Mouse (Mus musculus) induced T-regulatory cell, adult 2 months (primary cell): ENCODE data around the gene Capn1.

ENCODE experiments used
- DNase-seq: peaks from one replicate; pipeline ENCODE4 v3.0.0-alpha.2; 2012; ENCODE audit warnings: low read depth

Capn1 gene

GRCm38 (mm10) chr19:6015511-6016315 is at the start of gene Capn1:
Capn1 (minus strand) TSS chr19:6015897.
- DNase-seq, result peak; percentile 83

- no peak for DNase-seq
Observed at GRCm38 (mm10) chr19:6063081-6063480, 47.4 kb upstream of the Capn1 start.

GRCm38 (mm10) chr19:6062418-6062817 is 46.7 kb upstream of the Capn1 start:
- no peak for DNase-seq

DNA sequence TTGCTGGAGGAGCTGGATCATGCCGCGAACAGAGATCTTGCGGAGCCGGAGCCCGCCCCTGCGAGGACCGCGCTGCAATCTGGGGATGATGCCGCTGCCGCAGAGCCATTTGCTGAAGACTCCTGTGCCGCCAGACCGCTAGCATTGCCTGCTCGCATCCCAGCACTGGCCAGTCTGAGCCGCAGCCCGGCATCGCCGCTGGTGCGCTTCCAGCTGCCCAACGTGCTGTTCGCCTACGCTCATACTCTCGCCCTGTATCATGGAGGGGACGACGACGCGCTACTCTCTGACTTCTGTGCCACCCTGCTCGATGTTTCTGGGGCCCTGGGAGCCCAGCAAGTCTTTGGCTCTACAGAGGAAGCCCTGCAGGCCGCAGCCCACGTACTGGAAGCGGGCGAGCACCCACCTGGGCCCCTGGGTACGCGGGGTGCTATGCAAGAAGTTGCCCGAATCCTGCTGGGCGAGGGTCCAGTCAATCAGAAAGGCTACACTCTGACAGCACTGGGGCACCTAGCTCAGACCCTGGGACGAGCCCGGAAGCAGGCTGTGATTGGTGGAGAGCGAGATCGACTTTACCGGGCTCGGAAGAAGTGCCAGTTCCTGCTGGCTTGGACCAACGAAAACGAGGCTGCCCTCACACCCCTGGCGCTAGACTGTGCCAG is 46.1 kb upstream of the Capn1 start:
- DNase-seq, result peak; percentile 86

DNA sequence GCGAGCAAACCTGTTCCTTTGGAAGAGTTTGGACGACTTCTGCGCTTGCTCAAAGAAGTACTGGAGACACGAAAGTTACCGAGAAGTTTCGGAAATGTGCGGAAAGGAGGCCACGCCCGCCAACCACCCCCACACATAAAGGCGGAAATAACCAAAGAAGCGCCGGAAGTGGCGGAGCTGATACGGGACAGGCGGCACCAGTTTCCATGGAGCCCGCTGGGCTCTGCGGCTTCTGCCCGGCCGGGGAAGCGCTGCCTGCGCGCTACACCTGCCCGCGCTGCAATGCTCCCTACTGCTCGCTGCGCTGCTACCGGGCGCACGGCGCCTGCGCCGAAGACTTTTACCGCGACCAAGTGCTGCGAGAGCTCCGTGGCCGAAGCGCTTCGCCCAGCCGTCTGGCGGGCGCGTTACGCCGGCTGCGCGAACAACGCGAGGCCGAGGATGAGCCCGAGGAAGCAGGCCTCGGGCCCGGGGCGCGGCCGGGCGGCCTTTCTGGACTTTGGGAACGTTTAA is 45.4 kb upstream of the Capn1 start, which contains the start of gene Znhit2:
Gene Znhit2 (plus strand): TSS at position 172 of the 513 bp plus-strand sequence.
- peak; percentile 98 for DNase-seq

GRCm38 (mm10) chr19:6058966-6059365 is 43.3 kb upstream of the Capn1 start:
- DNase-seq, result peak; percentile 23

DNA sequence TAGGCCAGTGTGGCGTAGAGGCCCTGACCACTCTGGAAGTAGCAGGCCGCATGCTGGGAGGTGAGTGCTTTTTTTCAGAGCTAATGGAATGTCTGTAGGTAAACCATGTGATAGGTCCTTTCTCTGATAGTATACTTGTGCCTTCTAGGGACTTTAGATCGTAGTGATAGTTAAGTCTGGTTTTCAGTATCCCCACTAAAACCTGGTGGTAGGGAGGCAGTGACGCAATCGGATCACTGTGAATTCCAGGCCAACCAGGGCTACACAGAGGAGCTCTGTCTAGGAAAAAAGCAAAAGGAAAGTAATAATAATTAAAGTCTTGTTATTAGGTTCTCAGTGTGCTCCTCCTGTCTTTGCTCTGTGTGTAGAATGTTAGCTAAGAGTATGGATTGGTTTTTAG is 42.8 kb upstream of the Capn1 start:
- peak; percentile 29 for DNase-seq

DNA sequence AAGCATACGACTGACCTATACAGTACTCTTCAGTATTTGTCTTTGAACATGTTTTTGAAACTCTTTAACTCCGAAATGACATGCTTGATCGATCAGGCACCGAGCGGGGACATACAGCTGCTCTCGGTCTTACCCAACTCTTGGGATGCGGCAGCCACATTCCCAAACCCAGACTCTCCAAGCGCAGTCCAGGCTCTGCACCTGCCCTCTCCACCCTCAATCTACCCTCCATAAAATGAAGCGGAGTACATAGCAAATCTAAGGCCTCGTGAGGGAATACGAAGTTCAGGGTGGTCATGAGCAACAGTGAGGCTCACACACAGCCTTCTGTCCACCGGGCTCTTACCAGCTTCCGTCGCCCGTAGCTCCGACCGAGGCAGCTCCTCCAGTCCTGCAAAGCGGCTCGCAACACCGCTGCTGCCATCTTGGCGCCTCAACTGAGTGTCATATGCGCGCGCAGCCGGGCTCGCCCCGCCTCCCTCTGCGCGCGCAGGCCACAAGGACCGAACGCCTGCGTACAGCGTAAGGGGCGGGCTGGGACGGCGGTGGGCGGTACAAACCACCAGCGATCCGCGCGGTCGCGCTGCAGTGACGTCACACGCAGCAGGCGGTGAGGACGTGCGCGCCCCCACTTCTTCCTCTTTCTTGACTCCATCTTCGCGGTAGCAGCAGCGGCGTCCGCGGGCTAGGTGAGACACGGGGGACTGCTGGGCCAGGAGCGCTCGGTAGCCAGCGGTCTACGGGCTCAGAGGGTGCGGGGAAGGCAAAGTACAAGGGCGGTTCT is 41.8 kb upstream of the Capn1 start, which contains the start of the genes Mrpl49 and Fau:
Gene Mrpl49 (minus strand): TSS at position 473 of the 784 bp plus-strand sequence.
Gene Fau (plus strand): TSS at position 532 of the 784 bp plus-strand sequence.
- DNase-seq, result peak; percentile 98

DNA sequence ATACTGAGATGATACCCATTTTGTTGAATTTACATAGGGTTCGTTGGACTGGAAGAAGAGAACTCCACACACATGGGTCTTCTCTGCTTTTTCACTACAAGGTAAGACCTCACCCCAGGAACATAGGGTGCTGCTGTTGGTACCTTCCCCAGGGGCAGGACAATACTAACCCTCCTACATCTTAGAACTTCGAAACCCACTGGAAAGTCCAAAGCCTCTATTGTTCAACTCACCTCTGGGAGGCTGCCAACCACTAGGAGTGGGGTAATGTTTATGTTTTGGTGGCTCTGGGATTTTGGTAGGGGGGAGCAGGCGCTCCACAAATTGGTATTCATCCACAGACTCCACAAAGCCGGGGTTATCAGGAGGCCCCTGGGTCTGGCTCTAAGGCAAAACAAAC is 41.0 kb upstream of the Capn1 start:
- no peak for DNase-seq

GRCm38 (mm10) chr19:6054296-6054695 is 38.6 kb upstream of the Capn1 start:
- no peak for DNase-seq

DNA sequence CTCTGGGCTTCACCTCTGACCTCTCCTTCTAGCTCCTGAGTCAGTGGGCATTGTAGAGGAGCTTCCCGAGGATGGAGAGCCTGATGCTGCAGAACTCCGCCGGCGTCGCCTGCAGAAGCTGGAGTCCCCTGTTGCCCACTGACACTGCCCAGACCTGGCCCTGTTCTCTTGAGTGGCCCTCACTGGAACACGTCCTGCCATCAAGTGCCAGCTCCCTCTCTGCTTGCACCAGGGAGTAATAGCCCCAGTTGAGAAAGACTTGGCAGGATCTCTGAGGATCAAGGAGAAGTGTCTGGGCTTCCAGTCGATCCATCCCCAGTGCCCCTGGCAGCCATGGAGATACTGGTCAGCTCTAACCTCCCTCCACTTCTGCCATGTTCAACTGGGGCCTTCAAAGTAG is 36.8 kb upstream of the Capn1 start:
- DNase-seq, result no peak

- no peak for DNase-seq
Observed at GRCm38 (mm10) chr19:6048681-6049410, 33.1 kb upstream of the Capn1 start.

DNA sequence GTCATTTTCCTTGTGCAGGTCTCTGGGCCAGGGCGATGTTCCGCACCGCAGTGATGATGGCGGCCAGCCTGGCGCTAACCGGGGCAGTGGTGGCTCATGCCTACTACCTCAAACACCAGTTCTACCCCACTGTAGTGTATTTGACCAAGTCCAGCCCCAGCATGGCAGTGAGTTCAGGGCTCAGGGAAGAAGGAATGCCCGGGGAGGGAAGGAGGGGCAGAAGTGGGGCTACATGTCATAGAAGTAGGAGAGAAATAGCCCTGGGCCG is 32.1 kb upstream of the Capn1 start:
- DNase-seq, result no peak

- DNase-seq, result no peak
Observed at GRCm38 (mm10) chr19:6047154-6047898, 31.6 kb upstream of the Capn1 start.

DNA sequence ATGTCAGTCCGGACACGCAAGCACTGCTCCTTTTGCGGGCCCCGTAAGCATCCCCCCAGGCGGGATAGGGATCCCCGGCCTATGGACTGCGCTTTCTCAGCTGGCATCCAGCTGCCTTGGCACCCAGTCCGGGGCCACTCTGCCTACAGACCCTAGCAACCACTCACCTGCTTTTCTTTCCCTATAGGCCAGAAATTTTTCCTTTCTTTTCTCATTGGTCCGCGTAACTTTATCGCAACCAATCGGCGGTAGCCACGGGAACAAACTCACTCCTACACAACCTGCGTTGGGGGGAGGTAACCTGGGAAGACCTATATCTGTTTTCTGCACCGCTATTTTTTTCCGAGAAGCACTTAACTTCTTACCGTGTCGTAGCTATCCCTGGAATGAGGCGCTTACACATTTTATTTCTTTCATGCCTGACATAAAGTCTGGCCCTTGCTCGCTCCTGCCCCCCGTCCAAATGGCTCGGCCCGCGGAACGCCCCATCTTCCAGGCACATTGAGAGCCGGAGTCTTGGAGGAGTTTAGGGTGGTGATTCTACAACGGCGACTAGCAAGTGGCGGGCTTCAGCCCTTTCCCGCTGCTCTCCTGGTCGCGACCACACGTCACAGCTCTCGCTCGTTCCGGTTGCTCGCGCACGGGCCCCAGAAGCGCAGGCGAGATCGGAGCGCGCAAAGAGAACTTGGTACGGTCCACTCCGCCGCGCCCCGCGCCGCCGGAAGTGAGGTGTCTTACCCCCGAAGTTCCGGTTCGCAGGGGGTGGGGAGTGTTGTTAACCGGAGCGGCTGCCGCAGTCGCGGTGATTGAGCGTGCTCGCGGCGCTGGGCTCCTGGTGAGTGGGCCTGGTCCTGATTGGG is 30.8 kb upstream of the Capn1 start, which contains the start of gene Syvn1:
Gene Syvn1 (plus strand): TSS at position 283 of the 860 bp plus-strand sequence.
- peak; percentile 98 for DNase-seq

DNA sequence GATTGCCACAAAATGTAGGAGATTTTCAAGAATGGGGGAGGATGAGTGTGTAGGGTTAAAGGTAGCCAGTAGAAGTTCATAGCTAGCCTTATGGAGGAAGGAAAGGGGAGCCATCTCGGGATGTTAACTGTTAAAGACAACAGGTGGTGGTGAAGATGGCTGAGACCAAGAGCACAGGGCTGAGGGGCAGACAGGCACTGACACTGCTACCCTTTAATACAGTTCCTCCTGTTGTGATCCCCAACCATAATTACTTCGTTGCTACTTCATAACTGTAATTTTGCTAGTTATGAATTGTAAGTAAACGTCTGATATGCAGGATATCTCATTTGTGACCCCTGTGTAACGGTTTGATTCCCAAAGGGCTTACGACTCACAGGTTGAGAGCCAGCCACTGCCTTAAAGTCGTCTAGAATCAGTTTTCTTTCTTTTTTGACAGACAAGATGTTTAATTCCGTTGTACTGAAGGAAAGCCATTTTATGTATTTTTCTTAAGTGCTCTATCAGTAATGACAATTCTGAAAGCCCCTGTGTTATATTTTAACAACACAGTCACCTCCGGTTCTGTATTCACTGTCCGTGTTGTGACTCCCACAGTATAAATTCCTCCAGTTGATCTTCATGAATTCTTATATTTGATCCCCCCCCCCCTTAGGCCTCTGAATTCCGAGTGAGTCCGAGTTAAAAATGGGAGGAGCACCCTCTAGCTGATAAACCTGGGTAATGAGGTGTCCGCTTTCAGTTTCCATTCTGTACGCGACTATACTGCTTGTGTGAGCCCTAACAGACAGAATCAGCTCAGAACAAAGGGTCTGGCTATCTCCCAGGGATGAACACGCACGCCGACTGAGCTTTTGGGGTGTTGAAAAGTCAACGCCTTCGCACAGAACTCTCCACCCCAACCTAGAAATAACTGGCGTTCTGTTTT is 29.9 kb upstream of the Capn1 start:
- DNase-seq, result peak; percentile 86

DNA sequence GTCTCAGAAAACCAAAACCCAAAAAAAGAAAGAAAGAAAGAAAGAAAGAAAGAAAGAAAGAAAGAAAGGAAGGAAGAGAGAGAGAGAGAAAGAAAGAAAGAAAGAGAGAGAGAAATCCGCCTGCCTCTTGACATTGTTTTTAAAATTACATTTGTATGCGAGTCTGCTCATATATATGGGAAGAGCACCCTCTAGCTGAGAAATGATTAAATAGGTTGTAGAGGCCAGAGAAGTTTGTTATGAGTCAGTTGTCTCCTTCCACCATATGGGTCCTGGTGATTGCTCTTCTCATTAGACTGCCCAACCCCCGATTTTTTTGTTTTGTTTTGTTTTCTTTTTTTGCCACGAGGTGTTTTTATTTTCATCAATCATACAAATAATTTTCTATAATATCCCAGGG is 28.4 kb upstream of the Capn1 start:
- DNase-seq, result peak; percentile 80

DNA sequence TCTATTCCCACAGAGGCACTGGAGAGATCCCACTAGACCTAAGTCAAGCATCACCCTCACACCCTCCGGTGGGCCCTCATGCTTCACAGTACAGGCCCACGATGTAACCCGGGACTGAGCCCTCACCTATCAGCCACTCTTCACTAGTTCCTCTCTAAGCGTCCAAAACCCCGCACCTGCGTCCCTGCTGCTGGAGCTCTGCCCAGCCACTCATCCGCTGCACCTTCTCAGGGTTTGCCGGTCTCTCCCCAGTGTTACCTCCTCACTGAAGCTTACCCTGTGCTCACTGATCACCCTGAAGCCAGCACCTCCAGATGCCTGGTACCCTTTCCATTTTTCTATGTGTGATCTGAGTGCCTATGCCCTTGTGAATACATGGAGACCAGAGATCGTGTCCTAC is 26.6 kb upstream of the Capn1 start:
- DNase-seq, result no peak

GRCm38 (mm10) chr19:6040002-6040401 is 24.3 kb upstream of the Capn1 start:
- DNase-seq, result peak; percentile 61
